Mouse (Mus musculus): Measurements from ENCODE around the gene Fam89a. TPM values are rescaled to one million over a fixed set of nuclear protein-coding genes. Genes with fewer than 3 reads are reported as not detected.

Fam89a gene
- total and polyA plus RNA-seq, 2 experiments from 2014 or later: 0.89 TPM; not detected in 1

- no peak for TF ChIP-seq EP300 (IDR thresholded peaks at IDR 0.05; ENCODE audit: low read depth)
- H3K9me3 ChIP-seq (replicated peaks; ENCODE audit: control insufficient read depth, low read length): no peaks in the 10 kb centered on the region
- H3K4me2 ChIP-seq (ENCODE audit: low read depth, low read length): no peak overlapping the region
- no peak for ATAC-seq (ENCODE audit: insufficient read depth, low read depth)
- H3K36me3 ChIP-seq (replicated peaks; ENCODE audit: control insufficient read depth, insufficient read depth, low read length): peaks cover 30% of the 10 kb centered on the region
- H3K4me1 ChIP-seq (ENCODE audit: control insufficient read depth, insufficient read depth): no peaks in the 10 kb centered on the region
- peak overlapping the region; percentile 23; the same call in 1 of the 2 replicates for H3K27ac ChIP-seq (ENCODE audit: low read depth)
- WGBS: 85% methylated on average over 5 of the region's 5 CpGs
- no peak for DNase-seq (ENCODE audit: low spot score)
- no peak overlapping the region for H3K9ac ChIP-seq (replicated peaks; ENCODE audit: low read depth, low read length)
- H3K4me3 ChIP-seq (ENCODE audit: low read depth, low read length): no peak overlapping the region
- no peaks in the 10 kb centered on the region for H3K27me3 ChIP-seq (ENCODE audit: control insufficient read depth, insufficient read depth, low read length)
These were observed 51.4 kb downstream of the Fam89a start for GRCm38 (mm10) chr8:124700271-124700670.

- TF ChIP-seq CTCF (IDR thresholded peaks at IDR 0.05; ENCODE audit: low read depth): no peak
- no peak for TF ChIP-seq EP300 (IDR thresholded peaks at IDR 0.05; ENCODE audit: low read depth)
- H3K27ac ChIP-seq (ENCODE audit: low read depth): no peak overlapping the region
- H3K9ac ChIP-seq (replicated peaks; ENCODE audit: low read depth, low read length): no peak overlapping the region
- H3K36me3 ChIP-seq (replicated peaks; ENCODE audit: control insufficient read depth, insufficient read depth, low read length): peaks cover 35% of the 10 kb centered on the region
- H3K4me2 ChIP-seq (ENCODE audit: low read depth, low read length): no peak overlapping the region
- H3K4me3 ChIP-seq (ENCODE audit: low read depth, low read length): no peak overlapping the region
- WGBS: 90% methylated on average over 22 of the region's 22 CpGs
- no peaks in the 10 kb centered on the region for H3K9me3 ChIP-seq (replicated peaks; ENCODE audit: control insufficient read depth, low read length)
- no peaks in the 10 kb centered on the region for H3K27me3 ChIP-seq (ENCODE audit: control insufficient read depth, insufficient read depth, low read length)
- ATAC-seq (ENCODE audit: insufficient read depth, low read depth) (no peak), DNase-seq (ENCODE audit: low spot score) (no peak)
- H3K4me1 ChIP-seq (ENCODE audit: control insufficient read depth, insufficient read depth): no peaks in the 10 kb centered on the region
These were observed 56.1 kb downstream of the Fam89a start for GRCm38 (mm10) chr8:124695424-124696100.

GRCm38 (mm10) chr8:124691706-124692105, 59.9 kb downstream of the Fam89a start:
- ATAC-seq (ENCODE audit: insufficient read depth, low read depth): no peak
- 92% methylated on average over 4 of the region's 4 CpGs for WGBS

More at GRCm38 (mm10) chr8:124691706-124692105, 59.9 kb downstream of the Fam89a start:
- Histone ChIP-seq H3K27ac (ENCODE audit: low read depth) (no peak overlapping the region), H3K4me3 (ENCODE audit: low read depth, low read length) (no peak overlapping the region), H3K4me2 (ENCODE audit: low read depth, low read length) (no peak overlapping the region), H3K9ac (replicated peaks; ENCODE audit: low read depth, low read length) (no peak overlapping the region), H3K36me3 (replicated peaks; ENCODE audit: control insufficient read depth, insufficient read depth, low read length) (peaks cover 18% of the 10 kb centered on the region), H3K27me3 (ENCODE audit: control insufficient read depth, insufficient read depth, low read length) (no peaks in the 10 kb centered on the region), H3K9me3 (replicated peaks; ENCODE audit: control insufficient read depth, low read length) (no peaks in the 10 kb centered on the region), H3K4me1 (ENCODE audit: control insufficient read depth, insufficient read depth) (no peaks in the 10 kb centered on the region)
- DNase-seq (ENCODE audit: low spot score): no peak
- no peak for TF ChIP-seq EP300 (IDR thresholded peaks at IDR 0.05; ENCODE audit: low read depth)
- no peak for TF ChIP-seq CTCF (IDR thresholded peaks at IDR 0.05; ENCODE audit: low read depth)

Other genes starting within 250 kb of the Fam89a start
- 30.3 and 62.9 TPM in 2 replicates for gene Cog2, start 231.1 kb downstream of the Fam89a start, total RNA-seq (2014; rRNA removed; ENCODE audit: low replicate concordance)
- gene Cog2, start 231.1 kb downstream of the Fam89a start, polyA plus RNA-seq (2015; fragmentation: Nextera tagmentation; extraction: Ambion mirVana): 16.7 and 17.2 TPM in 2 replicates
- gene Agt, start 182.1 kb downstream of the Fam89a start, total RNA-seq (2014; rRNA removed; ENCODE audit: low replicate concordance): 1.4 and 20.8 TPM in 2 replicates
- gene Agt, start 182.1 kb downstream of the Fam89a start, polyA plus RNA-seq (2015; fragmentation: Nextera tagmentation; extraction: Ambion mirVana): 5.5 and 5.7 TPM in 2 replicates
- not detected in 2 replicates for gene Capn9, start 175.7 kb downstream of the Fam89a start, total RNA-seq (2014; rRNA removed; ENCODE audit: low replicate concordance)
- gene Capn9, start 175.7 kb downstream of the Fam89a start, polyA plus RNA-seq (2015; fragmentation: Nextera tagmentation; extraction: Ambion mirVana): 0.26 and 0.33 TPM in 2 replicates
- 144 and 164 TPM in 2 replicates for gene 2310022B05Rik, start 88.5 kb downstream of the Fam89a start, total RNA-seq (2014; rRNA removed; ENCODE audit: low replicate concordance)
- gene 2310022B05Rik, start 88.5 kb downstream of the Fam89a start, polyA plus RNA-seq (2015; fragmentation: Nextera tagmentation; extraction: Ambion mirVana): 29.8 and 30.7 TPM in 2 replicates
- gene Ttc13, start 29.8 kb downstream of the Fam89a start, total RNA-seq (2014; rRNA removed; ENCODE audit: low replicate concordance): 15.3 and 18.7 TPM in 2 replicates
- gene Ttc13, start 29.8 kb downstream of the Fam89a start, polyA plus RNA-seq (2015; fragmentation: Nextera tagmentation; extraction: Ambion mirVana): 13.7 and 15.7 TPM in 2 replicates
- gene Arv1, start 29.7 kb downstream of the Fam89a start, total RNA-seq (2014; rRNA removed; ENCODE audit: low replicate concordance): 10.5 and 10.7 TPM in 2 replicates
- gene Arv1, start 29.7 kb downstream of the Fam89a start, polyA plus RNA-seq (2015; fragmentation: Nextera tagmentation; extraction: Ambion mirVana): 8.9 and 11.0 TPM in 2 replicates
- gene Trim67, start 41.3 kb upstream of the Fam89a start, total RNA-seq (2014; rRNA removed; ENCODE audit: low replicate concordance): 0.04 and 0.08 TPM in 2 replicates
- 0.07 and 0.08 TPM in 2 replicates for gene Trim67, start 41.3 kb upstream of the Fam89a start, polyA plus RNA-seq (2015; fragmentation: Nextera tagmentation; extraction: Ambion mirVana)
- gene Gnpat, start 111.2 kb upstream of the Fam89a start, total RNA-seq (2014; rRNA removed; ENCODE audit: low replicate concordance): 77.2 and 117 TPM in 2 replicates
- 114 and 115 TPM in 2 replicates for gene Gnpat, start 111.2 kb upstream of the Fam89a start, polyA plus RNA-seq (2015; fragmentation: Nextera tagmentation; extraction: Ambion mirVana)
- 45.9 and 49.9 TPM in 2 replicates for gene 2810004N23Rik, start 111.3 kb upstream of the Fam89a start, total RNA-seq (2014; rRNA removed; ENCODE audit: low replicate concordance)
- gene 2810004N23Rik, start 111.3 kb upstream of the Fam89a start, polyA plus RNA-seq (2015; fragmentation: Nextera tagmentation; extraction: Ambion mirVana): 49.6 and 50.2 TPM in 2 replicates
- gene Exoc8, start 145.9 kb upstream of the Fam89a start, total RNA-seq (2014; rRNA removed; ENCODE audit: low replicate concordance): 9.0 and 16.9 TPM in 2 replicates
- 5.0 and 5.3 TPM in 2 replicates for gene Exoc8, start 145.9 kb upstream of the Fam89a start, polyA plus RNA-seq (2015; fragmentation: Nextera tagmentation; extraction: Ambion mirVana)
- gene Sprtn, start 146.1 kb upstream of the Fam89a start, total RNA-seq (2014; rRNA removed; ENCODE audit: low replicate concordance): 9.6 and 14.5 TPM in 2 replicates
- gene Sprtn, start 146.1 kb upstream of the Fam89a start, polyA plus RNA-seq (2015; fragmentation: Nextera tagmentation; extraction: Ambion mirVana): 5.1 and 6.7 TPM in 2 replicates
- gene Egln1, start 197.5 kb upstream of the Fam89a start, total RNA-seq (2014; rRNA removed; ENCODE audit: low replicate concordance): 60.9 and 79.6 TPM in 2 replicates
- gene Egln1, start 197.5 kb upstream of the Fam89a start, polyA plus RNA-seq (2015; fragmentation: Nextera tagmentation; extraction: Ambion mirVana): 16.5 and 17.7 TPM in 2 replicates